Comparison of ENCODE assay signal across 27 mouse cellular contexts in the genomic region with DNA sequence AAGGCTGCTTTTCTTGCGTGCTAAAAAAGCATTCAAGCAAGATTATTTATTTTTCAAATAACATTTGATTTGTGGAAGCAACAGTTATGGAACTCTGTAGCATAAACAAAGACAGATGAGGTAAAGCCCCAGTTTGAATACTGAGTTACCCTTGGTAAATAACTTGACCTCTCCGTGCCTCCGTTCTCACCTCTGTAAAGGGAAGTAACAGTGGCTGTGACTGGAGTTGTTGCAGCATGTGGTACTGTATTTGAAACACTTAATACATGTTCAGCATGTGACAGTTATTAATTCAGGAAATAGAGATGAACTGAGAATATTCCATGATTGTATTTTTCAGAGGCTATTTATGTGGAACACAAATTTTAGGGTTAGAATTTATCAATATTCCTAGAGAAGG.
"Had no signal": no experiment of that assay in that cellular context is flagged by ENCODE, and none has a peak within 500 bp of the region (broad histone marks: within the 10 kb centered on the region; RNA-seq: fewer than 3 reads in every experiment).

No protein-coding gene starts in this region.

- H3K27ac ChIP-seq: embryonic facial prominence, embryonic 10.5 days; embryonic facial prominence, embryonic 12.5 days; embryonic facial prominence, embryonic 13.5 days; embryonic facial prominence, embryonic 15.5 days; forebrain, embryonic 10.5 days; forebrain, embryonic 12.5 days; forebrain, embryonic 13.5 days; forebrain, embryonic 15.5 days; gastrocnemius, adult 2 months; heart, adult 2 months; heart, embryonic 10.5 days had no signal

- H3K4me2 ChIP-seq: embryonic facial prominence, embryonic 12.5 days; embryonic facial prominence, embryonic 13.5 days; embryonic facial prominence, embryonic 15.5 days; forebrain, embryonic 12.5 days; forebrain, embryonic 13.5 days; forebrain, embryonic 15.5 days; heart, embryonic 11.5 days had no signal

- H3K9ac ChIP-seq: embryonic facial prominence, embryonic 12.5 days; embryonic facial prominence, embryonic 13.5 days; embryonic facial prominence, embryonic 15.5 days; forebrain, embryonic 12.5 days; forebrain, embryonic 13.5 days; forebrain, embryonic 15.5 days; forebrain, postnatal 0 days had no signal

- H3K9me3 ChIP-seq: embryonic facial prominence, embryonic 10.5 days; embryonic facial prominence, embryonic 12.5 days; embryonic facial prominence, embryonic 13.5 days; embryonic facial prominence, embryonic 15.5 days; forebrain, embryonic 10.5 days; forebrain, embryonic 12.5 days; forebrain, embryonic 13.5 days; forebrain, embryonic 15.5 days; heart, embryonic 10.5 days had no signal

- ATAC-seq: forebrain, embryonic 13.5 days; forebrain, embryonic 14.5 days; forebrain, embryonic 15.5 days; forebrain, embryonic 16.5 days; forebrain, postnatal 0 days had no signal

- H3K27me3 ChIP-seq: embryonic facial prominence, embryonic 12.5 days; embryonic facial prominence, embryonic 13.5 days; embryonic facial prominence, embryonic 15.5 days; forebrain, embryonic 12.5 days; forebrain, embryonic 13.5 days; forebrain, embryonic 15.5 days had no signal

- H3K4me3 ChIP-seq: embryonic facial prominence, embryonic 10.5 days; embryonic facial prominence, embryonic 12.5 days; embryonic facial prominence, embryonic 13.5 days; embryonic facial prominence, embryonic 15.5 days; erythroblast, embryonic 14.5 days; forebrain, embryonic 10.5 days; forebrain, embryonic 12.5 days; forebrain, embryonic 13.5 days; forebrain, embryonic 15.5 days; gastrocnemius, adult 2 months; heart, adult 2 months; heart, embryonic 10.5 days had no signal

- DNase-seq: cerebellum, adult 9-11 months; cerebellum, postnatal 10 days; cerebellum, postnatal 14 days; cerebellum, postnatal 25 days; cerebellum, postnatal 36 days; embryo, embryonic 11 days; forebrain, postnatal 0 days; gastrocnemius, adult 2 months; gastrocnemius, postnatal 10 days; gastrocnemius, postnatal 14 days; gastrocnemius, postnatal 25 days; gastrocnemius, postnatal 36 days; heart, adult 18-20 months; heart, adult 2 months had no signal

- H3K36me3 ChIP-seq: embryonic facial prominence, embryonic 10.5 days; embryonic facial prominence, embryonic 12.5 days; embryonic facial prominence, embryonic 13.5 days; embryonic facial prominence, embryonic 15.5 days; forebrain, embryonic 10.5 days; forebrain, embryonic 12.5 days; forebrain, embryonic 15.5 days; heart, embryonic 10.5 days had no signal
